Mouse (Mus musculus) 3134 (cell line): Measurements from ENCODE around the gene Prpf40a.
A peak's percentile ranks its signal among the peaks of the same experiment; 100 is the strongest.

ENCODE experiments used
- DNase-seq: peaks from one replicate; pipeline ENCODE4 v3.0.0-alpha.2; 2011; ENCODE audit warnings: low spot score; ENCODE audit not compliant: insufficient read length; ENCODE audit errors: extremely low read depth

Prpf40a gene

GRCm38 (mm10) chr2:53190684-53191511 lies at the start of gene Prpf40a:
TSS of gene Prpf40a (minus strand) at chr2:53191284.
- peak; percentile 97 for DNase-seq

- DNase-seq: no peak
Observed at GRCm38 (mm10) chr2:53222242-53222641, 31.2 kb upstream of the Prpf40a start.

GRCm38 (mm10) chr2:53213493-53213892 lies 22.4 kb upstream of the Prpf40a start:
- no peak for DNase-seq

- no peak for DNase-seq
Observed at GRCm38 (mm10) chr2:53206749-53207148, 15.7 kb upstream of the Prpf40a start.

- no peak for DNase-seq
Observed at GRCm38 (mm10) chr2:53204373-53205274, 13.5 kb upstream of the Prpf40a start.

- DNase-seq: no peak
Observed at GRCm38 (mm10) chr2:53200164-53200885, 9.2 kb upstream of the Prpf40a start.

GRCm38 (mm10) chr2:53199203-53199602 lies 8.1 kb upstream of the Prpf40a start:
- DNase-seq: no peak

GRCm38 (mm10) chr2:53196431-53196830 lies 5.3 kb upstream of the Prpf40a start:
- DNase-seq: no peak

GRCm38 (mm10) chr2:53192386-53192785 lies 1.3 kb upstream of the Prpf40a start:
- no peak for DNase-seq

- DNase-seq: peak; percentile 93
Observed at GRCm38 (mm10) chr2:53191523-53192220, 588 bp upstream of the Prpf40a start, which contains the start of gene Arl6ip6. TSS of gene Arl6ip6 (plus strand) at chr2:53191726.

GRCm38 (mm10) chr2:53189811-53190210 lies 1.3 kb downstream of the Prpf40a start:
- no peak for DNase-seq

GRCm38 (mm10) chr2:53179876-53180275 lies 11.2 kb downstream of the Prpf40a start:
- DNase-seq: no peak

GRCm38 (mm10) chr2:53178966-53179365 lies 12.1 kb downstream of the Prpf40a start:
- no peak for DNase-seq

GRCm38 (mm10) chr2:53173966-53174365 lies 17.1 kb downstream of the Prpf40a start:
- DNase-seq: no peak

- no peak for DNase-seq
Observed at GRCm38 (mm10) chr2:53146852-53147251, 44.2 kb downstream of the Prpf40a start.

- DNase-seq: no peak
Observed at GRCm38 (mm10) chr2:53131567-53131966, 59.5 kb downstream of the Prpf40a start.

GRCm38 (mm10) chr2:53129070-53129469 lies 62.0 kb downstream of the Prpf40a start:
- no peak for DNase-seq

GRCm38 (mm10) chr2:53125998-53126397 lies 65.1 kb downstream of the Prpf40a start:
- no peak for DNase-seq

- peak; percentile 23 for DNase-seq
Observed at GRCm38 (mm10) chr2:53121797-53122196, 69.3 kb downstream of the Prpf40a start.

GRCm38 (mm10) chr2:53108547-53108946 lies 82.5 kb downstream of the Prpf40a start:
- no peak for DNase-seq
